Mouse (Mus musculus) ES-Bruce4 (cell line): ENCODE measurements around the gene Olfr353.

Source experiments
- CTCF ChIP-seq: IDR thresholded peaks from one replicate; pipeline ENCODE4 v1.8.1; 2011; ENCODE audit warnings: low read depth, low read length
- EP300 ChIP-seq: IDR thresholded peaks from 2 replicates; pipeline ENCODE4 v1.6.1; 2011; ENCODE audit warnings: low read depth, low read length; ENCODE audit not compliant: insufficient read depth
- POLR2A ChIP-seq: IDR thresholded peaks from one replicate; pipeline ENCODE4 v1.8.1; 2011; ENCODE audit warnings: low read length; ENCODE audit not compliant: insufficient read depth

GRCm38 (mm10) chr2:36846010-36846409 lies 46.7 kb downstream of the Olfr353 start, which contains the start of gene Olfr350:
- no peak for TF ChIP-seq CTCF
- TF ChIP-seq POLR2A = no peak
- no peak for TF ChIP-seq EP300
